Mouse (Mus musculus): Measurements from ENCODE around the gene Tsc22d1. TPM values are rescaled to one million over a fixed set of nuclear protein-coding genes. Genes with fewer than 3 reads are reported as not detected.

Gene Tsc22d1
- polyA plus RNA-seq, 1 experiment from 2014 or later = 568 TPM

- 73% methylated on average over 8 of the region's 8 CpGs for WGBS
- no peak overlapping the region for H3K4me3 ChIP-seq (replicated peaks; ENCODE audit: low read length)
- 0 out of 2 replicates have a peak, but pooled peaks cover 3% of the 10 kb centered on the region for H3K4me1 ChIP-seq (ENCODE audit: control insufficient read depth, insufficient read depth, low read length)
- H3K27me3 ChIP-seq (ENCODE audit: control insufficient read depth, insufficient read depth, low read length) = no peaks in the 10 kb centered on the region
- H3K9ac ChIP-seq (ENCODE audit: low read length) = no peak overlapping the region
- H3K36me3 ChIP-seq (ENCODE audit: control insufficient read depth, insufficient read depth, low read length) = no peaks in the 10 kb centered on the region
- H3K9me3 ChIP-seq (replicated peaks; ENCODE audit: control insufficient read depth, low read length) = no peaks in the 10 kb centered on the region
- ATAC-seq (ENCODE audit: insufficient read depth, low FRiP score) = no peak
- no peak overlapping the region for H3K27ac ChIP-seq (ENCODE audit: low read length)
- H3K4me2 ChIP-seq (ENCODE audit: low read depth, low read length) = no peak overlapping the region
Measured at GRCm38 (mm10) chr14:76472487-76472886, 57.7 kb downstream of the Tsc22d1 start.

DNA sequence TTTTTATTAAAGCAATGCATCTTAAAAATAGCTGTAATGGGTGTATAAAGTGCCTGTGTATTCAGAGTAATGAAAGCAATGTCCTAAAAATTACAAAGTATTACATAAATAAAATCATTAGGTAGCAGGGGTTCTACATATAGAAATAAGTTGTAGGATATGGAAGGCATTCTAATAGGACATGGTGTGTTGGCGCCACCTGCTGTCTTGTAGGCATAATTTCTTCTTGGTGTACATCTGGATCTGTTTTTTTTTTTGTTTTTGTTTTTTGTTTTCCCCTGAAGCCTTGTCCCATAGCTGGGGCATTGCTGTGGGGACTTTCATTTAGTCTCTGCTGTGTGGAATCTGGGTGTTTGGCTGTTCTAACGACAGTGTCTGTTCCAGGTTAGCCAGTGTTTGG lies 58.6 kb downstream of the Tsc22d1 start:
- H3K9ac ChIP-seq (ENCODE audit: low read length) = no peak overlapping the region
- H3K4me1 ChIP-seq (ENCODE audit: control insufficient read depth, insufficient read depth, low read length) = no peaks in the 10 kb centered on the region
- no peaks in the 10 kb centered on the region for H3K36me3 ChIP-seq (ENCODE audit: control insufficient read depth, insufficient read depth, low read length)
- ATAC-seq (ENCODE audit: insufficient read depth, low FRiP score) = no peak
- H3K4me3 ChIP-seq (replicated peaks; ENCODE audit: low read length) = no peak overlapping the region
- H3K27me3 ChIP-seq (ENCODE audit: control insufficient read depth, insufficient read depth, low read length) = no peaks in the 10 kb centered on the region
- WGBS = 7% methylated on average over 2 of the region's 2 CpGs
- no peaks in the 10 kb centered on the region for H3K9me3 ChIP-seq (replicated peaks; ENCODE audit: control insufficient read depth, low read length)
- no peak overlapping the region for H3K4me2 ChIP-seq (ENCODE audit: low read depth, low read length)
- H3K27ac ChIP-seq (ENCODE audit: low read length) = no peak overlapping the region

- Histone ChIP-seq H3K36me3 (ENCODE audit: control insufficient read depth, insufficient read depth, low read length) (no peaks in the 10 kb centered on the region), H3K4me3 (replicated peaks; ENCODE audit: low read length) (no peak overlapping the region), H3K27ac (ENCODE audit: low read length) (no peak overlapping the region), H3K4me1 (ENCODE audit: control insufficient read depth, insufficient read depth, low read length) (0 out of 2 replicates have a peak, but pooled peaks cover 4% of the 10 kb centered on the region), H3K9ac (ENCODE audit: low read length) (no peak overlapping the region), H3K4me2 (ENCODE audit: low read depth, low read length) (no peak overlapping the region), H3K9me3 (replicated peaks; ENCODE audit: control insufficient read depth, low read length) (no peaks in the 10 kb centered on the region), H3K27me3 (ENCODE audit: control insufficient read depth, insufficient read depth, low read length) (no peaks in the 10 kb centered on the region)
- WGBS = 75% methylated on average over 1 of the region's 1 CpGs
- no peak for ATAC-seq (ENCODE audit: insufficient read depth, low FRiP score)
Measured at GRCm38 (mm10) chr14:76474165-76474564, 59.4 kb downstream of the Tsc22d1 start.

- 41% methylated on average over 4 of the region's 4 CpGs for WGBS
Measured at GRCm38 (mm10) chr14:76476770-76477169, 62.0 kb downstream of the Tsc22d1 start.

GRCm38 (mm10) chr14:76478076-76478475 lies 63.3 kb downstream of the Tsc22d1 start:
- no peaks in the 10 kb centered on the region for H3K36me3 ChIP-seq (ENCODE audit: control insufficient read depth, insufficient read depth, low read length)
- no peak overlapping the region for H3K4me2 ChIP-seq (ENCODE audit: low read depth, low read length)
- WGBS = 72% methylated on average over 2 of the region's 2 CpGs
- no peaks in the 10 kb centered on the region for H3K9me3 ChIP-seq (replicated peaks; ENCODE audit: control insufficient read depth, low read length)
- no peak overlapping the region for H3K9ac ChIP-seq (ENCODE audit: low read length)
- no peaks in the 10 kb centered on the region for H3K27me3 ChIP-seq (ENCODE audit: control insufficient read depth, insufficient read depth, low read length)
- no peak overlapping the region for H3K27ac ChIP-seq (ENCODE audit: low read length)
- peaks cover 10% of the 10 kb centered on the region; the same call in 1 of the 2 replicates for H3K4me1 ChIP-seq (ENCODE audit: control insufficient read depth, insufficient read depth, low read length)
- no peak for ATAC-seq (ENCODE audit: insufficient read depth, low FRiP score)
- no peak overlapping the region for H3K4me3 ChIP-seq (replicated peaks; ENCODE audit: low read length)

More at GRCm38 (mm10) chr14:76476770-76477169, 62.0 kb downstream of the Tsc22d1 start:
- ATAC-seq (ENCODE audit: insufficient read depth, low FRiP score) = no peak
- Histone ChIP-seq H3K9ac (ENCODE audit: low read length) (no peak overlapping the region), H3K9me3 (replicated peaks; ENCODE audit: control insufficient read depth, low read length) (no peaks in the 10 kb centered on the region), H3K27ac (ENCODE audit: low read length) (no peak overlapping the region), H3K4me2 (ENCODE audit: low read depth, low read length) (no peak overlapping the region), H3K4me3 (replicated peaks; ENCODE audit: low read length) (no peak overlapping the region), H3K36me3 (ENCODE audit: control insufficient read depth, insufficient read depth, low read length) (no peaks in the 10 kb centered on the region), H3K27me3 (ENCODE audit: control insufficient read depth, insufficient read depth, low read length) (no peaks in the 10 kb centered on the region), H3K4me1 (ENCODE audit: control insufficient read depth, insufficient read depth, low read length) (peaks cover 7% of the 10 kb centered on the region; the same call in 1 of the 2 replicates)

DNA sequence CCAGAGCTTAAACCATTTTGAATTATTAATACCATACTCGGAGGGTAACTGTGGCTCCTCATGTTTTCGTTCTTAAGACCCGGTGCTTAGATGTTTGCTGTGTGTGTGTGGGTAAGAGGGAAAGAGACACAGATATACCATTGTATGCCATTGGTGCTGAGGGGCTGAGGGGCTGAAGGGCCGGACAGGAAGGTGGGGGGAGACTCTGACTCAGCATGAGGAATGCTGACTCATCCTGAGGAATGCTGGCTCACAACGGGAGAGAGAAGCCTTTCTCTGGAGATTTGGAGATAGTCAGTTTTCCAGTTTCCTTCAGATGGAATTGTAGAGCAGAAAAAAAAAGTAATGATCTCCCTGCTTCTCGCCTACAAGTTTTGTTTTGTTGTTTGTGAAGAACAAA lies 63.9 kb downstream of the Tsc22d1 start:
- Histone ChIP-seq H3K4me1 (ENCODE audit: control insufficient read depth, insufficient read depth, low read length) (peaks cover 10% of the 10 kb centered on the region; the same call in 1 of the 2 replicates), H3K27me3 (ENCODE audit: control insufficient read depth, insufficient read depth, low read length) (no peaks in the 10 kb centered on the region), H3K9ac (ENCODE audit: low read length) (no peak overlapping the region), H3K4me3 (replicated peaks; ENCODE audit: low read length) (no peak overlapping the region), H3K27ac (ENCODE audit: low read length) (no peak overlapping the region), H3K36me3 (ENCODE audit: control insufficient read depth, insufficient read depth, low read length) (no peaks in the 10 kb centered on the region), H3K4me2 (ENCODE audit: low read depth, low read length) (no peak overlapping the region), H3K9me3 (replicated peaks; ENCODE audit: control insufficient read depth, low read length) (no peaks in the 10 kb centered on the region)
- WGBS = 39% methylated on average over 6 of the region's 6 CpGs
- ATAC-seq (ENCODE audit: insufficient read depth, low FRiP score) = no peak

GRCm38 (mm10) chr14:76479867-76480266 lies 65.1 kb downstream of the Tsc22d1 start:
- Histone ChIP-seq H3K9ac (ENCODE audit: low read length) (no peak overlapping the region), H3K4me2 (ENCODE audit: low read depth, low read length) (no peak overlapping the region), H3K4me1 (ENCODE audit: control insufficient read depth, insufficient read depth, low read length) (peaks cover 10% of the 10 kb centered on the region; the same call in 1 of the 2 replicates), H3K27ac (ENCODE audit: low read length) (no peak overlapping the region), H3K27me3 (ENCODE audit: control insufficient read depth, insufficient read depth, low read length) (no peaks in the 10 kb centered on the region), H3K9me3 (replicated peaks; ENCODE audit: control insufficient read depth, low read length) (no peaks in the 10 kb centered on the region), H3K36me3 (ENCODE audit: control insufficient read depth, insufficient read depth, low read length) (no peaks in the 10 kb centered on the region), H3K4me3 (replicated peaks; ENCODE audit: low read length) (no peak overlapping the region)
- ATAC-seq (ENCODE audit: insufficient read depth, low FRiP score) = peak; percentile 65; the same call in 1 of the 2 replicates
- 22% methylated on average over 6 of the region's 6 CpGs for WGBS

- no peak overlapping the region for H3K27ac ChIP-seq (ENCODE audit: low read length)
- H3K9ac ChIP-seq (ENCODE audit: low read length) = no peak overlapping the region
- 87% methylated on average over 11 of the region's 11 CpGs for WGBS
- no peaks in the 10 kb centered on the region for H3K9me3 ChIP-seq (replicated peaks; ENCODE audit: control insufficient read depth, low read length)
- peaks cover 10% of the 10 kb centered on the region; the same call in 1 of the 2 replicates for H3K4me1 ChIP-seq (ENCODE audit: control insufficient read depth, insufficient read depth, low read length)
- no peak overlapping the region for H3K4me3 ChIP-seq (replicated peaks; ENCODE audit: low read length)
- H3K36me3 ChIP-seq (ENCODE audit: control insufficient read depth, insufficient read depth, low read length) = no peaks in the 10 kb centered on the region
- H3K4me2 ChIP-seq (ENCODE audit: low read depth, low read length) = no peak overlapping the region
- no peaks in the 10 kb centered on the region for H3K27me3 ChIP-seq (ENCODE audit: control insufficient read depth, insufficient read depth, low read length)
- ATAC-seq (ENCODE audit: insufficient read depth, low FRiP score) = no peak
Measured at GRCm38 (mm10) chr14:76480507-76480906, 65.7 kb downstream of the Tsc22d1 start.

DNA sequence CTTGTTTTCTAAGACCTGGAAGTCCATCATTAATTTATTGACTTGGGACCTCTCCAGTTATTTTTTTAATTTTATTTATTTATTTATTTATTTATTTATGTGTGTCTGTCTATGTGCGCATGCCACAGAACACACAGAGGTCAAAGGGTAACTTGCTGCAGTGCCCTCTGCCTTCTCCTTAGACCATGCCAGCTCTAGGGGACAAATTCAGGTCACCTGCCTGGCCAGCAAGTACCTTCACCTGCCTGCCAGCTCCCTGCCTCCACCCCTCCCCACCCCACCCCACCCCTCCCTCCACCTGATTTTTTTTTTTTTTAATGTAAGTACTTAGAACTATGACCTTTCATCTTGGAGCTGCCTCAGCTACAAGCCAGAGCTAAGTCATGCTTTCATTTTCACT lies 68.9 kb downstream of the Tsc22d1 start:
- Histone ChIP-seq H3K9ac (ENCODE audit: low read length) (no peak overlapping the region), H3K27ac (ENCODE audit: low read length) (no peak overlapping the region), H3K4me2 (ENCODE audit: low read depth, low read length) (no peak overlapping the region), H3K4me3 (replicated peaks; ENCODE audit: low read length) (no peak overlapping the region), H3K4me1 (ENCODE audit: control insufficient read depth, insufficient read depth, low read length) (peaks cover 11% of the 10 kb centered on the region), H3K27me3 (ENCODE audit: control insufficient read depth, insufficient read depth, low read length) (no peaks in the 10 kb centered on the region), H3K9me3 (replicated peaks; ENCODE audit: control insufficient read depth, low read length) (no peaks in the 10 kb centered on the region), H3K36me3 (ENCODE audit: control insufficient read depth, insufficient read depth, low read length) (no peaks in the 10 kb centered on the region)
- no peak for ATAC-seq (ENCODE audit: insufficient read depth, low FRiP score)
- 93% methylated on average over 1 of the region's 1 CpGs for WGBS

All from stomach, embryonic 16.5 days (tissue).